Mouse (Mus musculus): ENCODE data around the gene Elfn2. TPM values are rescaled to one million over a fixed set of nuclear protein-coding genes. Genes with fewer than 3 reads are reported as not detected.

Elfn2 gene
- polyA plus RNA-seq, 1 experiment from 2014 or later, result 0.13 TPM

Other genes with a start within 250 kb of the Elfn2 start
- gene Il2rb, start 223.5 kb downstream of the Elfn2 start, polyA plus RNA-seq (2015; fragmentation: Nextera tagmentation; extraction: Ambion mirVana), result 1.8 and 2.1 TPM in 2 replicates
- gene C1qtnf6, start 187.4 kb downstream of the Elfn2 start, polyA plus RNA-seq (2015; fragmentation: Nextera tagmentation; extraction: Ambion mirVana), result 24.0 and 25.5 TPM in 2 replicates
- gene Sstr3, start 174.1 kb downstream of the Elfn2 start, polyA plus RNA-seq (2015; fragmentation: Nextera tagmentation; extraction: Ambion mirVana), result 0.23 and 0.24 TPM in 2 replicates
- 19.9 and 25.1 TPM in 2 replicates for gene Rac2, start 146.0 kb downstream of the Elfn2 start, polyA plus RNA-seq (2015; fragmentation: Nextera tagmentation; extraction: Ambion mirVana)
- 7.2 and 8.5 TPM in 2 replicates for gene Cyth4, start 121.7 kb downstream of the Elfn2 start, polyA plus RNA-seq (2015; fragmentation: Nextera tagmentation; extraction: Ambion mirVana)
- gene Mfng, start 54.7 kb upstream of the Elfn2 start, polyA plus RNA-seq (2015; fragmentation: Nextera tagmentation; extraction: Ambion mirVana), result 17.2 and 18.2 TPM in 2 replicates
- 5.2 and 6.1 TPM in 2 replicates for gene Card10, start 84.3 kb upstream of the Elfn2 start, polyA plus RNA-seq (2015; fragmentation: Nextera tagmentation; extraction: Ambion mirVana)
- gene Cdc42ep1, start 123.9 kb upstream of the Elfn2 start, polyA plus RNA-seq (2015; fragmentation: Nextera tagmentation; extraction: Ambion mirVana), result 34.5 and 36.1 TPM in 2 replicates
- 1,298 and 1,309 TPM in 2 replicates for gene Lgals2, start 136.8 kb upstream of the Elfn2 start, polyA plus RNA-seq (2015; fragmentation: Nextera tagmentation; extraction: Ambion mirVana)
- 56.3 and 57.4 TPM in 2 replicates for gene Gga1, start 158.4 kb upstream of the Elfn2 start, polyA plus RNA-seq (2015; fragmentation: Nextera tagmentation; extraction: Ambion mirVana)
- gene Gm49510, start 180.9 kb upstream of the Elfn2 start, polyA plus RNA-seq (2015; fragmentation: Nextera tagmentation; extraction: Ambion mirVana), result 0.21 and 0.55 TPM in 2 replicates
- 21.5 and 23.3 TPM in 2 replicates for gene Sh3bp1, start 181.0 kb upstream of the Elfn2 start, polyA plus RNA-seq (2015; fragmentation: Nextera tagmentation; extraction: Ambion mirVana)
- 2.2 and 6.4 TPM in 2 replicates for gene Pdxp, start 195.1 kb upstream of the Elfn2 start, polyA plus RNA-seq (2015; fragmentation: Nextera tagmentation; extraction: Ambion mirVana)
- 865 and 927 TPM in 2 replicates for gene Lgals1, start 208.0 kb upstream of the Elfn2 start, polyA plus RNA-seq (2015; fragmentation: Nextera tagmentation; extraction: Ambion mirVana)
- gene Nol12, start 216.2 kb upstream of the Elfn2 start, polyA plus RNA-seq (2015; fragmentation: Nextera tagmentation; extraction: Ambion mirVana), result 38.1 and 43.7 TPM in 2 replicates
- gene Triobp, start 229.0 kb upstream of the Elfn2 start, polyA plus RNA-seq (2015; fragmentation: Nextera tagmentation; extraction: Ambion mirVana), result 54.3 and 58.7 TPM in 2 replicates